Mouse (Mus musculus) embryonic fibroblast, embryonic 13.5 days (primary cell): ENCODE data around the gene Lamb2. TPM values are rescaled to one million over a fixed set of nuclear protein-coding genes. Genes with fewer than 3 reads are reported as not detected.
A peak's percentile ranks its signal among the peaks of the same experiment; 100 is the strongest.

Experiments
- H3K27ac ChIP-seq: 2 replicates; pipeline ENCODE4 v1.5.1; 2012; ENCODE audit warnings: low read length, control low read depth, inconsistent platforms; ENCODE audit not compliant: insufficient read depth
- H3K4me1 ChIP-seq: 2 replicates; pipeline ENCODE4 v1.6.1; 2011; ENCODE audit warnings: low read length; ENCODE audit not compliant: control insufficient read depth, insufficient read depth
- H3K4me3 ChIP-seq: 2 replicates; pipeline ENCODE4 v1.5.1; 2011; ENCODE audit warnings: mild to moderate bottlenecking, control low read depth, low read length; ENCODE audit not compliant: insufficient read depth
- CTCF ChIP-seq: IDR thresholded peaks from 2 replicates; pipeline ENCODE4 v1.5.1; 2011; ENCODE audit warnings: mild to moderate bottlenecking, control low read depth, low read length, moderate library complexity, borderline replicate concordance; ENCODE audit not compliant: insufficient read depth
- POLR2A ChIP-seq: IDR thresholded peaks from 2 replicates; pipeline ENCODE4 v1.6.1; 2011; ENCODE audit warnings: low read depth, mild to moderate bottlenecking, control low read depth, low read length, moderate library complexity
- polyA plus RNA-seq: library from polyadenylated mRNA; stranded (reverse); fragments of >200 nt; gene quantifications from 2 replicates; pipeline ENCODE4 v1.2.4, GENCODE M21; 2011; ENCODE audit warnings: low read depth; ENCODE audit not compliant: missing spikeins, insufficient read length

Gene Lamb2
- polyA plus RNA-seq, 1 experiment, result 152 TPM

DNA sequence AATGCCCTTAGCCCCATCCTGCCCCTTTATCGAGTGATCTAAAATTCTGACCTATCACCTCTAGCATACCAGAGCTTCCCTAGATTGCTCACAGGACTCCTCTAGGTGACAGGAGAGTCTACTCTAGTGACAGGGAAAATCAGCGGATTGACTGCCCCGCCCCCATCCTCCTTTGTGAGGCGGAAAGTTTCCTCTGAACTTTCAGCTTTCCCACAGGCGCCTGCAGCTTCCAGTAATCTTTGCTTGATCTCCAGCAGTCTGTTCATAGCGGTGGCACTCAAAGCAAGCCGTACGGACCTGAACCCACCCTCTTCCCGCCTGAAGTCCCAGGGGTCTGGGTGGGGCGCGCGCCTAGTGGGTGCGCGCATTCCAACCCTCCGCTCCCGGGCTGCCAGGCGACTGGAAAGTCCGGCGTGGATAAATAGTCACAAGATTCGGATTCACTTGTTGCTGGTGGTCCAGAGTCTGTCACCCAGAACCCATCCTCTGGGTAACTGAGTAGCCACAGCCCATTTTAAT is 839 bp upstream of the Lamb2 start:
- Histone ChIP-seq H3K4me1 (0 out of 2 replicates have a peak, but pooled peaks cover 6% of the 10 kb centered on the region), H3K4me3 (peak overlapping the region; percentile 38), H3K27ac (peak overlapping the region; percentile 92)
- TF ChIP-seq CTCF (no peak), POLR2A (peak; percentile 74)

GRCm38 (mm10) chr9:108479241-108479640 is 295 bp upstream of the Lamb2 start:
- Histone ChIP-seq H3K27ac (no peak overlapping the region; the same call in 1 of the 2 replicates), H3K4me3 (no peak overlapping the region), H3K4me1 (0 out of 2 replicates have a peak, but pooled peaks cover 6% of the 10 kb centered on the region)
- TF ChIP-seq POLR2A (no peak), CTCF (no peak)

DNA sequence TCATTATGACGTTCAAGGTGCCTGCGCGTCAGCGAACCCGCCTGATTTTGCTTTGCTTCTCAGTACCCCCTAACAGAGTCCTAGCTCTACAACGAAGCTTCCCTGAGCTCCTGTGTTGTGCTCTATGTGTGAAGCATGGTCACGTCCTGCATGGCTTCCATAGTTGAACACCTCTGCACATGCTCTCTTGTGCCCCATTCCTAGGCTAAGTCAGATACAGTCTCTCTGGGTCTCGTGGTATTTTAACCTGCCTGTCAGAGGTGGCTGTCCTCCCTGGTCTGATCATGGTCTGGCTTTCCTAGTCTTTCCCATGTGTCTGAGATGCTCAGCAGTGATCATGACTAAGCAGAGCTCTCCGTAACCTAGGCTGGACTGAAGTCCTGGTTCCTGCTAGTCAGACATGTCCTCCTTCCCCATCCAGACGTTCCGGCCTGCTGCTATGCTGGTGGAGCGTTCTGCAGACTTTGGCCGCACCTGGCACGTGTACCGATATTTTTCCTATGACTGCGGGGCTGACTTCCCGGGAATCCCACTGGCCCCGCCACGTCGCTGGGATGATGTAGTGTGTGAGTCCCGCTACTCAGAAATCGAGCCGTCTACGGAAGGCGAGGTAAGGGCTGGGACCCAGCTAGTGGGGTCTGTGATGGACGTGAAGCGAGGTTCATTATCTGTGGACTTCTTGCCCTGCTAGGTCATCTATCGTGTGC is 1.4 kb downstream of the Lamb2 start:
- H3K27ac ChIP-seq, result no peak overlapping the region
- peak overlapping the region; percentile 76 for H3K4me3 ChIP-seq
- TF ChIP-seq CTCF (no peak), POLR2A (no peak; the same call in 1 of the 2 replicates)
- H3K4me1 ChIP-seq, result 0 out of 2 replicates have a peak, but pooled peaks cover 6% of the 10 kb centered on the region

- TF ChIP-seq CTCF (no peak), POLR2A (no peak)
- no peak overlapping the region for H3K4me3 ChIP-seq
- H3K27ac ChIP-seq, result no peak overlapping the region
- 0 out of 2 replicates have a peak, but pooled peaks cover 6% of the 10 kb centered on the region for H3K4me1 ChIP-seq
Measured at GRCm38 (mm10) chr9:108481520-108482210, 2.1 kb downstream of the Lamb2 start.

GRCm38 (mm10) chr9:108483051-108483790 is 3.7 kb downstream of the Lamb2 start:
- Histone ChIP-seq H3K4me3 (no peak overlapping the region), H3K4me1 (0 out of 2 replicates have a peak, but pooled peaks cover 2% of the 10 kb centered on the region), H3K27ac (no peak overlapping the region)
- TF ChIP-seq POLR2A, result no peak
- no peak for TF ChIP-seq CTCF

DNA sequence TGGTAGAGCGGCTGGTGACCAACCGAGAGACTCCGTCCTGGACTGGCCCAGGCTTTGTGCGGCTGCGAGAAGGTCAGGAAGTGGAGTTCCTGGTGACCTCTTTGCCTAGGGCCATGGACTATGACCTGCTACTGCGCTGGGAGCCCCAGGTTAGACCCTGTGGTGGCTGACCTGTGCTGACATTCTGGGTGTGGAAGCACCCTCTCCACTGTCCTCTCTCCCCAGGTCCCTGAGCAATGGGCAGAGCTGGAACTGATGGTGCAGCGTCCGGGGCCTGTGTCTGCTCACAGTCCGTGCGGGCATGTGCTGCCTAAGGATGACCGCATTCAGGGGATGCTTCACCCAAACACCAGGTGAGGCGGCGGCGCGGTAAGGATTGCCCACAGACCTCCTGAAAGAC is 4.5 kb downstream of the Lamb2 start:
- no peak overlapping the region for H3K4me3 ChIP-seq
- H3K27ac ChIP-seq, result no peak overlapping the region
- 0 out of 2 replicates have a peak, but pooled peaks cover 2% of the 10 kb centered on the region for H3K4me1 ChIP-seq
- TF ChIP-seq CTCF (no peak), POLR2A (no peak)

- no peaks in the 10 kb centered on the region for H3K4me1 ChIP-seq
- no peak overlapping the region for H3K4me3 ChIP-seq
- no peak overlapping the region for H3K27ac ChIP-seq
- TF ChIP-seq CTCF, result no peak
- no peak for TF ChIP-seq POLR2A
Measured at GRCm38 (mm10) chr9:108485301-108485875, 5.9 kb downstream of the Lamb2 start.

- TF ChIP-seq CTCF, result no peak
- TF ChIP-seq POLR2A, result no peak
- Histone ChIP-seq H3K4me3 (no peak overlapping the region), H3K4me1 (no peaks in the 10 kb centered on the region)
Measured at GRCm38 (mm10) chr9:108486973-108487530, 7.5 kb downstream of the Lamb2 start.

GRCm38 (mm10) chr9:108488403-108488802 is 8.9 kb downstream of the Lamb2 start:
- TF ChIP-seq POLR2A (no peak), CTCF (no peak)
- no peak overlapping the region for H3K27ac ChIP-seq
- no peaks in the 10 kb centered on the region for H3K4me1 ChIP-seq
- no peak overlapping the region for H3K4me3 ChIP-seq

More at GRCm38 (mm10) chr9:108486973-108487530, 7.5 kb downstream of the Lamb2 start:
- H3K27ac ChIP-seq, result no peak overlapping the region
